Comparison of ENCODE assay signal across 8 mouse cellular contexts in the genomic region with DNA sequence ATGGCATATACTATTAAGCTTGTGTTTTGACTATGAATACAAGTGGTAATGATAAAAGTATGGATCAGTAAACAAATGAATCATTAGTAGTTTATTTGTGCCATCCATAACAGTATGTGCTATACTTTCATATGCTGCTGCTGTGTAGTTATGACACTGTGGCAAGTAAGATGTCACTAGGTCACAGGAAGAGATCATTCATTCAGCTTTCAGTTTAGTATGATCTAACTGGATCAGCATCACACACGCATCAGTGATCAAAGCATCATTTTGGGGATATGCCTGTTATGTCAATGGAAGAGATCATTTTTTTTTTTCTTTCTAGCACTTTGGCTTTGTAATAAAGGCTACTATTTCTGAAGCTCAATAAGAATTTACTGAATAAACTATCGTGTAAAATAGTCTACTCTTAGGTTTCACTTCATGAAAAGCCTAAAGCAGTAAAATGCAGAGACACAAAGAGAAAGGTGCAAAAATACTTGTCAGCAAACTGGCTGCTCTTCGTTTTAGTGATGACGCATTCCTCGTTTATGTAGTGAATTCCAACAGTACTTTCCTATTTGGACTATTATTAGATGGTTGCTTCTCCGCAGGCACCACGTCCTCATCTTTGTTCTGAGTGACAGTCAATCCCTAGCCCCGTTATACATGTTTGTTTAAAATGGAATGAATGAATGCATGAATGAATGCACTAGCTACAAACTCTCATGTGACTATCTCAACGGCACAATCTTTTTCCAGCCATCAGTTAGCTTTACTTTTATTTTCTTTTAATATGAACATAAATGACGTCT. TPM values are rescaled to one million over a fixed set of nuclear protein-coding genes. Genes with fewer than 3 reads are reported as not detected.
DNase-seq lines count a peak whose midpoint lies in the region; ATAC-seq and TF ChIP-seq lines count a peak whose summit lies in the region.

No protein-coding gene starts in this region.

- 6% methylated on average over 10 of the region's 10 CpGs for WGBS in lung, adult 2 months
- WGBS in forebrain, embryonic 16.5 days, result 19% methylated on average over 10 of the region's 10 CpGs
- WGBS in liver, embryonic 13.5 days (ENCODE audit: insufficient replicate concordance), result 35% methylated on average over 10 of the region's 10 CpGs

- no peaks in the 10 kb centered on the region for H3K9me3 ChIP-seq in forebrain, embryonic 16.5 days (ENCODE audit: control insufficient read depth, low read length)
- H3K9me3 ChIP-seq in liver, embryonic 13.5 days (replicated peaks), result no peaks in the 10 kb centered on the region

- no peaks in the 10 kb centered on the region for H3K27me3 ChIP-seq in forebrain, embryonic 16.5 days (replicated peaks; ENCODE audit: control insufficient read depth, insufficient read depth, low read length)
- no peaks in the 10 kb centered on the region for H3K27me3 ChIP-seq in liver, embryonic 13.5 days

- H3K36me3 ChIP-seq in forebrain, embryonic 16.5 days (ENCODE audit: control insufficient read depth, insufficient read depth), result no peaks in the 10 kb centered on the region
- peaks cover 3% of the 10 kb centered on the region for H3K36me3 ChIP-seq in liver, embryonic 13.5 days

- H3K4me3 ChIP-seq in lung, adult 2 months (replicated peaks; ENCODE audit: extremely low read depth, low read depth, low read length), result peak overlapping the region; percentile 54
- H3K4me3 ChIP-seq in forebrain, embryonic 16.5 days (replicated peaks; ENCODE audit: low read length), result peak overlapping the region; percentile 96
- peak overlapping the region; percentile 97 for H3K4me3 ChIP-seq in liver, embryonic 13.5 days (replicated peaks)

- no peak overlapping the region for H3K27ac ChIP-seq in forebrain, embryonic 16.5 days (ENCODE audit: low read length)
- H3K27ac ChIP-seq in liver, embryonic 13.5 days, result peak overlapping the region; percentile 41; the same call in 1 of the 2 replicates

- ATAC-seq in forebrain, embryonic 16.5 days, result no peak
- no peak for ATAC-seq in liver, embryonic 13.5 days (ENCODE audit: low read depth)
- no peak for ATAC-seq in megakaryocyte progenitor cell, adult 5-6 weeks (replicated peaks; ENCODE audit: poor library complexity)

- H3K4me2 ChIP-seq in forebrain, embryonic 16.5 days (ENCODE audit: low read length), result peak overlapping the region; percentile 86
- peak overlapping the region; percentile 69 for H3K4me2 ChIP-seq in liver, embryonic 13.5 days

- H3K4me1 ChIP-seq in lung, adult 2 months (ENCODE audit: control insufficient read depth, insufficient read depth, low read length), result peaks cover 2% of the 10 kb centered on the region; the same call in 1 of the 2 replicates
- peaks cover 14% of the 10 kb centered on the region for H3K4me1 ChIP-seq in forebrain, embryonic 16.5 days (replicated peaks; ENCODE audit: control insufficient read depth, insufficient read depth, low read length)
- peaks cover 21% of the 10 kb centered on the region for H3K4me1 ChIP-seq in liver, embryonic 13.5 days (replicated peaks)

- TF ChIP-seq CTCF in lung, adult 2 months (IDR thresholded peaks at IDR 0.05; ENCODE audit: insufficient read depth, low read length), result no peak

- no peak for TF ChIP-seq POLR2A in lung, adult 2 months (IDR thresholded peaks at IDR 0.05; ENCODE audit: borderline replicate concordance, extremely low read depth, low read depth, low read length)

- no peak for DNase-seq in lung, adult 2 months
- DNase-seq in lung, postnatal 14 days, result no peak
- DNase-seq in T-cell, adult 2 months (ENCODE audit: low spot score), result peak; percentile 28
- no peak for DNase-seq in liver, embryonic 13.5 days
- DNase-seq in telencephalon, adult 2 months (ENCODE audit: low read depth, low spot score), result peak; percentile 19
- no peak for DNase-seq in frontal cortex, postnatal 14 days (ENCODE audit: low spot score in 2 of 2)

- H3K9ac ChIP-seq in forebrain, embryonic 16.5 days (replicated peaks; ENCODE audit: low read depth, low read length), result peak overlapping the region; percentile 99
- H3K9ac ChIP-seq in liver, embryonic 13.5 days, result peak overlapping the region; percentile 97

RNA-seq across cellular contexts. Expression of a gene that starts 1.3 kb away (rescaled TPM):
- polyA plus RNA-seq in lung, adult 2 months (2012; rRNA removed), result 1.8 and 2.3 TPM in 2 replicates
- polyA plus RNA-seq in forebrain, embryonic 16.5 days (2015; fragmentation: Nextera tagmentation; extraction: Ambion mirVana), result 56.1 and 58.0 TPM in 2 replicates
- polyA plus RNA-seq in liver, embryonic 13.5 days (2015; fragmentation: Nextera tagmentation; extraction: Ambion mirVana), result 7.0 and 9.8 TPM in 2 replicates
- total RNA-seq in megakaryocyte progenitor cell, adult 5-6 weeks (2015), result 29.1 and 31.5 TPM in 2 replicates
- 24.5 and 30.8 TPM in 2 replicates for total RNA-seq in megakaryocyte progenitor cell, adult 5-6 weeks (2017)

RNA-seq across cellular contexts. Expression of a gene that starts 1.4 kb away (rescaled TPM):
- 0.19 and 0.69 TPM in 2 replicates for polyA plus RNA-seq in lung, adult 2 months (2012; rRNA removed)
- polyA plus RNA-seq in forebrain, embryonic 16.5 days (2015; fragmentation: Nextera tagmentation; extraction: Ambion mirVana), result 13.9 and 18.0 TPM in 2 replicates
- polyA plus RNA-seq in liver, embryonic 13.5 days (2015; fragmentation: Nextera tagmentation; extraction: Ambion mirVana), result 19.2 and 27.1 TPM in 2 replicates
- total RNA-seq in megakaryocyte progenitor cell, adult 5-6 weeks (2015), result 85.7 and 97.0 TPM in 2 replicates
- total RNA-seq in megakaryocyte progenitor cell, adult 5-6 weeks (2017), result 75.7 and 101 TPM in 2 replicates

Comparison
In these comparisons a context has a peak if more than half of its experiments do, and no peak if none do; other contexts are left out.
1. DNase-seq: peak in T-cell, adult 2 months (single experiment) and telencephalon, adult 2 months (single experiment); none in lung, adult 2 months (single experiment), lung, postnatal 14 days (single experiment), liver, embryonic 13.5 days (single experiment) and frontal cortex, postnatal 14 days (0 of 2).
2. Peak in every context shown above with its lines, with median percentiles within 50 percentile points of each other: H3K4me3 ChIP-seq.